Mouse (Mus musculus) neural tube, embryonic 13.5 days (tissue): ENCODE data around the gene Gm21992. TPM values are rescaled to one million over a fixed set of nuclear protein-coding genes. Genes with fewer than 3 reads are reported as not detected.
A peak's percentile ranks its signal among the peaks of the same experiment; 100 is the strongest.

Experiments
- ATAC-seq: fragments of 200-750 bp; cut with Nextera tagmentation; 2 replicates; pipeline ENCODE4 v1.8.0; 2017; ENCODE audit warnings: low read depth, mild to moderate bottlenecking, moderate TSS enrichment, moderate library complexity
- H3K27ac ChIP-seq: fragments of 300-500 bp; sonication (generic); replicated peaks from 2 replicates; pipeline ENCODE4 v1.5.1; 2015; ENCODE audit warnings: moderate library complexity, mild to moderate bottlenecking, inconsistent platforms
- H3K27me3 ChIP-seq: fragments of 300-500 bp; sonication (generic); 2 replicates; pipeline ENCODE4 v1.6.1; 2015; ENCODE audit warnings: mild to moderate bottlenecking, inconsistent platforms
- H3K36me3 ChIP-seq: fragments of 300-500 bp; sonication (generic); 2 replicates; pipeline ENCODE4 v1.6.1; 2015; ENCODE audit warnings: mild to moderate bottlenecking, inconsistent platforms
- H3K4me1 ChIP-seq: fragments of 300-500 bp; sonication (generic); replicated peaks from 2 replicates; pipeline ENCODE4 v1.6.1; 2015; ENCODE audit warnings: inconsistent platforms
- H3K4me2 ChIP-seq: fragments of 300-500 bp; sonication (generic); 2 replicates; pipeline ENCODE4 v1.6.1; 2015; ENCODE audit warnings: inconsistent platforms, mild to moderate bottlenecking, moderate library complexity
- H3K4me3 ChIP-seq: fragments of 300-500 bp; sonication (generic); 2 replicates; pipeline ENCODE4 v1.5.1; 2015; ENCODE audit warnings: mild to moderate bottlenecking, inconsistent platforms
- H3K9ac ChIP-seq: fragments of 300-500 bp; sonication (generic); 2 replicates; pipeline ENCODE4 v1.6.1; 2015; ENCODE audit warnings: moderate library complexity, mild to moderate bottlenecking, inconsistent platforms
- H3K9me3 ChIP-seq: fragments of 300-500 bp; sonication (generic); 2 replicates; pipeline ENCODE4 v1.6.1; 2016; ENCODE audit warnings: inconsistent platforms
- WGBS: fragments of 180-500 bp; shearing (Covaris S2); methylation state at CpG from one replicate; pipeline ENCODE4 v1.1.7; 2015; 5-methylcytosine and 5-hydroxymethylcytosine counted together
- polyA plus RNA-seq: library from polyadenylated mRNA; unstranded; fragments of >200 nt; fragmentation: Nextera tagmentation; extraction: Ambion mirVana; gene quantifications from 2 replicates; pipeline ENCODE4 v1.2.1, GENCODE M21; 2015

Gene Gm21992
- polyA plus RNA-seq, 1 experiment from 2014 or later, result 37.3 TPM

DNA sequence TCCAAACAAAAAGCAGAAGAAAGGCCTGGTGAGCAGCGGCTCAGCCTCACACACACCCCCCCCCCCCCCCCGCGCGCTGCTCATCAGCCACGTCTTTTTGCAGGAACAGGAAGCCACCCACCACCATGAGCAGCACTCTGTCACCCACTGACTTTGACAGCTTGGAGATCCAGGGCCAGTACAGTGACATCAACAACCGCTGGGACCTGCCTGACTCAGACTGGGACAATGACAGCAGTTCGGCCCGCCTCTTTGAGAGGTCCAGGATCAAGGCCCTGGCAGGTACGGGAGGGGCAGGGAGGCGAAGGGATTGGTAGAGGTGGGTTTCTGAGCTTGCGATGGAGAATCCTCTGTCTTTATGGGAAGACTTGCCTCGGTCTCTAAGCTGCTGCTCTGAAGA lies 92.7 kb downstream of the Gm21992 start:
- 46% methylated on average over 11 of the region's 12 CpGs for WGBS
- Histone ChIP-seq H3K9me3 (no peaks in the 10 kb centered on the region), H3K27ac (no peak overlapping the region), H3K36me3 (peaks cover 38% of the 10 kb centered on the region), H3K4me2 (no peak overlapping the region), H3K9ac (no peak overlapping the region), H3K27me3 (peaks cover 2% of the 10 kb centered on the region; the same call in 1 of the 2 replicates), H3K4me1 (peaks cover 41% of the 10 kb centered on the region), H3K4me3 (no peak overlapping the region)
- ATAC-seq, result no peak

DNA sequence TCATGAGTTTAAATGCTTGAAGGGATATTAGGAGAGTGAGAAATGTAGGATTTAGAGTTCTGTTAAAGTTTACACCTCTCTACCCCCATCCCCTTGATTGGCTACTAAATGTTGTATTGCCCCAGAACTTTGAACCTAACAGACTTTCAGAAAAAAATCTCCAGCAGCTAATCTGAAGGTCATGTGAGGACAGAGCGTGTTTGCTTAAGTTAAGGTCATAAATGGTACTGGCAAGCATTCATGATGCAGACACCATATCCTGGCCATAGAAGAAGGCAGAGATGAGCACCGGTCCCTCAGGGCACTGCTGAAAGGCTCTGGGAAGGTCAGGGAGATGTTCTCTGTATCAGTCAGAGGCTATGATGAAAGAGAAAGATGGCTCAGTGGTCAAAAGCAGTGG lies 94.1 kb downstream of the Gm21992 start:
- Histone ChIP-seq H3K4me1 (peaks cover 54% of the 10 kb centered on the region), H3K4me3 (no peak overlapping the region), H3K9me3 (no peaks in the 10 kb centered on the region), H3K27ac (no peak overlapping the region), H3K36me3 (peaks cover 35% of the 10 kb centered on the region), H3K9ac (no peak overlapping the region), H3K27me3 (peaks cover 3% of the 10 kb centered on the region), H3K4me2 (no peak overlapping the region)
- ATAC-seq, result no peak
- WGBS, result 95% methylated on average over 2 of the region's 2 CpGs

DNA sequence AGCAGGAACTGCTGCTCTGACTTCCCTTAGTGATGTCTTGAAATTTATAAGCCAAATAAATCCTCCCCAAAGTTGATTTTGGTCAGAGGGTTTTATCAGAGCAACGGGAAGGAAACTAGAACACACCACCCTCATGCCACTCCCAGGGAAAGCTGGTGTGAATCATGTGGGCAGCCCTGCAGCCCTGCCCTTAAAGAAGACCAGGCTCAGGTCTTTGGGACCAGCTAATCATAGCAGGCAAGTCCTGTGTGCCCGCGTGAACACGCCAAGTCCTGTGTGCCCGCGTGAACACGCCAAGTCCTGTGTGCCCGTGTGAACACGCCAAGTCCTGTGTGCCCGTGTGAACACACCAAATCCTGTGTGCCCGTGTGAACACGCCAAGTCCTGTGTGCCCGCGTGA lies 94.7 kb downstream of the Gm21992 start:
- Histone ChIP-seq H3K9me3 (no peaks in the 10 kb centered on the region), H3K4me1 (peaks cover 54% of the 10 kb centered on the region), H3K36me3 (peaks cover 31% of the 10 kb centered on the region), H3K4me3 (no peak overlapping the region), H3K9ac (no peak overlapping the region), H3K27ac (no peak overlapping the region), H3K27me3 (peaks cover 3% of the 10 kb centered on the region), H3K4me2 (no peak overlapping the region)
- 95% methylated on average over 14 of the region's 14 CpGs for WGBS
- ATAC-seq, result no peak

DNA sequence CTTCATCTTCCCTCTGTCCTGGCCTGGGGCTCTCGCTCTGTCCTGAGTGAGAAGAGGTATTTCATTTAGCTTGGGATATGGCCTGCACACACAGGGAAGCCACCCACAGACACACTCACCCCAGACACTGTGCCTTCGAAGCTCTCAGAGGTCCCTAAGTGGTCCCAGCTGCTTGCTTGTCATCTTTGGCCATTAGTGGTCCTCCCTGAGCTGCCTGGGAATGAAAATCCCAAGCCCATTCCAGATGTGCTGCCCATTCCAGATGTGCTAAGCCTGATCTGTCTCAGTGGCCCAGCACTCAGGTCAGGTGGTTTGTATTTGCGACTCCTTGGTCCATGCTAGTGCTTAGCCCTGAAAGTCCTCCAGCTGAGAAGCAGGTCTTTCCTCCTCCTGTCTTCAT lies 97.5 kb downstream of the Gm21992 start:
- Histone ChIP-seq H3K9me3 (no peaks in the 10 kb centered on the region), H3K9ac (peak overlapping the region; percentile 98), H3K4me1 (peaks cover 50% of the 10 kb centered on the region), H3K4me2 (peak overlapping the region; percentile 66), H3K27ac (peak overlapping the region; percentile 97; the same call in 1 of the 2 replicates), H3K36me3 (peaks cover 3% of the 10 kb centered on the region), H3K4me3 (peak overlapping the region; percentile 81), H3K27me3 (peaks cover 3% of the 10 kb centered on the region)
- no peak for ATAC-seq
- 35% methylated on average over 3 of the region's 3 CpGs for WGBS

DNA sequence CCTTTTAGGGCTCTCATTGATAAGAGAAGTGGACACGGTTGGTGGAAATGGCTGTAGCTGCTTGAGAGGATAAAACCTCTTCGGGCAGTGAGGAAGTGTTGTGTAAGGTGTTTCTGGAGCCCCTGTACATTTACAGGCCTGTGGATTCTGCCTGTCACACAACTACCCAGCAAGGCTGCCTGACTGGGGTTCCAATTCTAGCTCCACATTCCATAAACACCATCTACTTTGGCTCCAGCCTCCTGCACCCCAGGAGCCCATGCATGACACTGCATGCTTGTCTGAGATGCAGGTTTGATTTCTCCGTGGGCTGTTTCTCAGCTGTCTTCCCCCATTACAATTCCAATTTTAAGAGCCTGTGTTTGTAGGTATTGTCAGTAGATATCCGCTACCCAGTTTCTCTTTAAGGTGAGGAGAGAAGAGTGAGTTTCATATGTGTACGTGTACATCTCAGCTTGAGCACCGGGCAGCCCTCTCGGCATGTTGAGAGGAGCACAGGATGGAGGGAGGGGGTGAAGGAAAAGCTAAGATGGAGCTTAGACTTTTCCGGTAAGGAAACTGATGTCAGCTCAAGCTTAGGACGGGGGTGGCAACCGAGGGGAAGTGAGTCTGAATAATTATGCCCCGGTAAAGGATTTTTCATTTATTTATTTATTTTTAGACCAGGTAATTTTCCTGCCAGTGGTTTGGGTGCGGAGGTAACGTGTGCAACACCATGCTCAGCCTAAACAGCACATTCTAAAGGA lies 98.5 kb downstream of the Gm21992 start:
- 26% methylated on average over 13 of the region's 13 CpGs for WGBS
- Histone ChIP-seq H3K9ac (peak overlapping the region; percentile 98), H3K36me3 (no peaks in the 10 kb centered on the region), H3K9me3 (no peaks in the 10 kb centered on the region), H3K4me1 (peaks cover 46% of the 10 kb centered on the region), H3K27me3 (peaks cover 3% of the 10 kb centered on the region), H3K27ac (peak overlapping the region; percentile 97), H3K4me2 (peak overlapping the region; percentile 66), H3K4me3 (peak overlapping the region; percentile 81)
- no peak for ATAC-seq

DNA sequence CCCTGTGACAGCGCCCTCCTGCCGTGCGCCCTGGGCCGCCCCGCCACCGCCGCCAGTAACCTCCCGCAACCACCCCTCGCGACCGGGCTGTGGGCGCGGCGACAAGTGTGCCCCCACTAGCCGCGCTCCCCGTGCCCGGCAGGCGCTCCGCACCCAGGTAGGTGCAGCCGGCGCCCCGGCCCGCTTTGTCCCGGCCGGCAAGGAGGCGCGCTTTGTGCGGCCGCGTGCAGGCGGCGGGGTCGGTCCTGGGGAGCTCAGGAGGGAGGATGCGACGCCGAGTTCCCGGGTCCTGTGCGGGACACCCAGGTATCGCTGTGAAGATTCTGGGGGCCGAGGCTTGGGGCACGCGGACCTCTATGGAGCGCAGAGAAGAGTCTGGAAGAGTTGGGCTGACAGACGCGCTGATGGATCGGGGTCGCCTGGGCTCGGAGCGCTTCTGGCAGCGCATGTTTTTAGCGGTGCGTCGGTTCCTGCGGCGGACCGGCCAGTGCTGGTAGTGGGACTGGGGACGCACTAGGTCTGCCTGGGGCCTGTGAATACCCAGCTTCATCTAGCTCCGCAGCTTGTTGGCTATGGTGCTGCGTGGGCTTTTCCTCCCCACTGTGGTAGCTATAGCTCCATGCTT lies 99.1 kb downstream of the Gm21992 start:
- peaks cover 46% of the 10 kb centered on the region for H3K4me1 ChIP-seq
- peak overlapping the region; percentile 97 for H3K27ac ChIP-seq
- H3K4me2 ChIP-seq, result peak overlapping the region; percentile 66
- peak overlapping the region; percentile 81 for H3K4me3 ChIP-seq
- peak; percentile 64 for ATAC-seq
- peak overlapping the region; percentile 98 for H3K9ac ChIP-seq
- H3K9me3 ChIP-seq, result no peaks in the 10 kb centered on the region
- under 1% methylated on average over 55 of the region's 60 CpGs for WGBS
- H3K27me3 ChIP-seq, result peaks cover 3% of the 10 kb centered on the region
- no peaks in the 10 kb centered on the region for H3K36me3 ChIP-seq

DNA sequence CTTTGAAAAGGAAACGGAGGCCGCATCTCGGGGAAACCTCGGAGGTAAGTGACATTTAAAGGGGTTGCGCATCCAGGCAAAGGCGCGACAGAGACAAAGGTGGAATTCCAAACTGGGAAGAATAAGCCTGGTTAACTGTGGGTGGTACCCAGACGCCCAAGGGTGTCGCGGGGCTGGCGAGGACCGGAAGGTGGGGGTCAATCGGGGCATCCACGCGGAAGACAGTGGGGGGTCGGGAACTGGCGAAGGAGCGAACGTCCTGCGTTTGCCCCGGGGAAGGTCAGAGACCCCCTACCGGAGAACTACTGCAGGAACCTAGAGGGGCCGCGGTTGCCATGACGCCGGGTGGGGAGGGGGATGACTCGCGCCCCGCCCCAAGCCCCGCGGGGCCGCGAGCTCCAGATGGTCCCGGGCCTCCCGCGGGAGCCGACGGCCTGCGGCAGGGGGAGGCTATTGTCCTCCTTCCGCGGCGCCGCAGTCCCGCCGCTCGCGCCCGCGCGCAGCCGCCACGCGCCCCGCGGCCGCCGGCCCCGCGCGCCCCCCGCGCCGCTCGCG lies 99.7 kb downstream of the Gm21992 start:
- Histone ChIP-seq H3K4me1 (peaks cover 46% of the 10 kb centered on the region), H3K4me3 (peak overlapping the region; percentile 81), H3K9ac (peak overlapping the region; percentile 98), H3K27ac (peak overlapping the region; percentile 97), H3K4me2 (peak overlapping the region; percentile 66), H3K9me3 (no peaks in the 10 kb centered on the region), H3K36me3 (no peaks in the 10 kb centered on the region), H3K27me3 (peaks cover 3% of the 10 kb centered on the region)
- peak; percentile 82 for ATAC-seq
- 1% methylated on average over 31 of the region's 65 CpGs for WGBS

DNA sequence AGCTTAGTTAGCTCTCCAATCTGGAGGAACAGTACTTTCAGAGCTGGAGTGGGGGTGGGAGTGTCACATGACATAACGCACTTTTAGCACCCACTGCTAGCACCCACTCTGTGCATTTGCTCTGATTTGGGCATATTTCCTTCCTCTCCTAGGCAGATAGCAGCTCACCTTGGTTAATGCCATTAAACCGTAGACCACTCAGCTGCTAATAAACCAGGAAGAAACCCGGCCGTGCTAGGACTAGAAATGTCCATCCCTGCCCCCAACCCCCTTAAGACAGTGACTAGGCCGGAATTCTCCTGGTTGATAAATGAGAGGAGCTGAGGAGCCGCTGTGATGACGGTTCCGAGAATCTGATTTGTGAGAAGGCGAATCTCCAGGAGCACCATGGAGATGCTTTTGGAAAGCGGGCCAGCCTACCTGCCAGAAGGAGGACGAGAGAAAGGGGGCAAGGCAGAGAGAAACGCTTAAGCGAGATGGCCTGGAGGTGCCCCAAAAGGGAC lies 100.3 kb downstream of the Gm21992 start, which contains the start of gene Sptbn2:
TSS of gene Sptbn2 (plus strand) at position 70 of the 503 bp plus-strand sequence.
- Histone ChIP-seq H3K4me1 (peaks cover 46% of the 10 kb centered on the region), H3K9ac (peak within 1 kb of the TSS; percentile 98), H3K4me3 (peak within 1 kb of the TSS; percentile 81), H3K4me2 (peak within 1 kb of the TSS; percentile 66), H3K36me3 (no peaks in the 10 kb centered on the region), H3K27me3 (peaks cover 3% of the 10 kb centered on the region), H3K27ac (peak within 1 kb of the TSS; percentile 97), H3K9me3 (no peaks in the 10 kb centered on the region)
- peak; percentile 30 for ATAC-seq
- 4% methylated on average over 13 of the region's 13 CpGs for WGBS

DNA sequence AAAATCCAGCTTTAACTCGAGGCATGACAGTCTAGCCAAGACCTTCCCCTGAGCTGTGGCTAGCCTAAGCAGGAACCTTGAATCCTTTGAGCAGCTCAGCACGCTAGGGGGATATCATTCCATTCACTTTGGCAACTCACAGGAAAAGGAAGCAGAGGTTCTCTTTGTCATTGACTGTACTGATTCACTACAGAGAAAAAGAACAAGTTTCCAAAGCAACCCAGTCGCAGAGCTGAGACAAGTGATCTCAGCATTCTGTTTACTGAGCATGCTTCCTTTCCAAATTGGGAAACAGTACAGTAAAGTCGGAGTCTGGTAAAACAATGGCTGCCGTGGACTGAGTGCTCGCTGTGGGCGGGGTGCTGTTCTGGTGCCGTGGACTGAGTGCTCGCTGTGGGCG lies 102.6 kb downstream of the Gm21992 start:
- ATAC-seq, result no peak
- peaks cover 28% of the 10 kb centered on the region for H3K4me1 ChIP-seq
- 85% methylated on average over 10 of the region's 10 CpGs for WGBS
- no peak overlapping the region for H3K9ac ChIP-seq
- peaks cover 1% of the 10 kb centered on the region for H3K27me3 ChIP-seq
- H3K27ac ChIP-seq, result no peak overlapping the region
- H3K9me3 ChIP-seq, result no peaks in the 10 kb centered on the region
- no peak overlapping the region for H3K4me2 ChIP-seq
- no peaks in the 10 kb centered on the region for H3K36me3 ChIP-seq
- H3K4me3 ChIP-seq, result no peak overlapping the region

DNA sequence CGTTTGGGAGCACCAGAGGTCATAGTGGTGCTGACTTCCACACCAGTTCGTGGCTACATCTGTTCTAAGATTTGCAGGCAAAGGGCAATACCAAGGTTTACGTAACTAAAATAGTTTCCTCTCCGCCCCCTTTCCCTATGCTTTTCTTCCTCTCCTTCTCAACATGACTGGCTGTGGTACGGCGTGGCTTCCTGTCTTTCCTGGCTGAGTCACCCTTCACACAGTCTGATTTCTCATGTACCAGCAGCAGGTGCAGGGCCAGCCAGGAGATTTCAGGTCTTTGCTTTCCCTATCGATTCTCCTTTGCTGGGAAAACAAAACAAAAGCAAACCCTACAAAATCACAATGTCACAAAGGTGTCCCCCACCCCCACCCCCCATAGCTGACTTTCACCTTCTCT lies 110.2 kb downstream of the Gm21992 start:
- 78% methylated on average over 7 of the region's 7 CpGs for WGBS
- no peak overlapping the region for H3K27ac ChIP-seq
- H3K4me1 ChIP-seq, result peaks cover 13% of the 10 kb centered on the region
- H3K9ac ChIP-seq, result no peak overlapping the region
- H3K4me2 ChIP-seq, result no peak overlapping the region
- H3K27me3 ChIP-seq, result peaks cover 37% of the 10 kb centered on the region
- no peak overlapping the region for H3K4me3 ChIP-seq
- H3K9me3 ChIP-seq, result no peaks in the 10 kb centered on the region
- H3K36me3 ChIP-seq, result no peaks in the 10 kb centered on the region
- no peak for ATAC-seq

DNA sequence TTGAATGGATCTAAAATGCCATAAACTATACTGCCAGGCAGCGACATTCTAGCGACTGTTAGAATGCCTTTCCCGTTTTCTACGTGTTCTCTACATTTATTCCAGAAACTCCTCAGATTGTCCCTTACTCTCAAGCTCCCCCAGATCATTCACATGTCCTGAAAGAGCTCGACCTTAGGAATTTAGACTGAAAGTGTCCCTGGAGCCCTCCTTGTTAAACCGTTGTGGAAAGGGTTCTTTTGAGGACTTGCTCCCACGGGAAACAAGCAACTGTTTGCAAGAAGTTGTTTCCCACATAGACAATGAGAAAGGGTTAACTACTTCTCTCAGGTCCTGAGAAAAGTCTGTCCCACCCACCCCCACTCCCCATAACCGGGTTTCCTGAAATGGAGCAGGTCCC lies 110.8 kb downstream of the Gm21992 start:
- Histone ChIP-seq H3K9ac (no peak overlapping the region), H3K4me2 (no peak overlapping the region), H3K36me3 (no peaks in the 10 kb centered on the region), H3K27ac (no peak overlapping the region), H3K4me3 (no peak overlapping the region), H3K27me3 (peaks cover 37% of the 10 kb centered on the region), H3K4me1 (peaks cover 13% of the 10 kb centered on the region), H3K9me3 (no peaks in the 10 kb centered on the region)
- 46% methylated on average over 8 of the region's 8 CpGs for WGBS
- no peak for ATAC-seq

DNA sequence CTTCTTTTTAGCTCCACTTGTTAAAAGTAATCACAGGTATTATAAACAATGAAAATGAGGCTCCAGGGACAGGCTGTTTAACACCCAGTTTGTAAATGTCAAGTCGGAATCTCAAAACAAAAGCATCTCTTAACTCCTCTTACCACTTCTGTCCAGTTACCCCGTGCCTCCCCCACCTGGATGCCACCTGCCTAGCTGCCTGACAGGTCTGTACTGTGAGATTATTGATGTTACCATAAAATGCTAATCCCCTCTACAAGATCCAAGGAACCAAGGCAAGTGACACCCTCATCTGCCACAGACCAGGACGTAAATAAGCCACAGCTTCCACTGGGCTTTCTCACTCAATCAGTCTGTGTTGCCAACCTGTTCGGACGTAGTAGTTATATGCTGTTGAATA lies 111.6 kb downstream of the Gm21992 start:
- Histone ChIP-seq H3K9me3 (no peaks in the 10 kb centered on the region), H3K27ac (no peak overlapping the region), H3K9ac (no peak overlapping the region), H3K4me2 (no peak overlapping the region), H3K4me3 (no peak overlapping the region), H3K36me3 (no peaks in the 10 kb centered on the region), H3K4me1 (peaks cover 13% of the 10 kb centered on the region), H3K27me3 (peaks cover 37% of the 10 kb centered on the region)
- ATAC-seq, result no peak
- WGBS, result 27% methylated on average over 5 of the region's 5 CpGs
